Mouse (Mus musculus) left cerebral cortex, adult 11 months (tissue): ENCODE measurements around the gene Bcl7b.

Source experiments
- DNase-seq: peaks from one replicate; pipeline ENCODE4 v3.0.0; 2022; ENCODE audit warnings: low spot score

Gene Bcl7b

DNA sequence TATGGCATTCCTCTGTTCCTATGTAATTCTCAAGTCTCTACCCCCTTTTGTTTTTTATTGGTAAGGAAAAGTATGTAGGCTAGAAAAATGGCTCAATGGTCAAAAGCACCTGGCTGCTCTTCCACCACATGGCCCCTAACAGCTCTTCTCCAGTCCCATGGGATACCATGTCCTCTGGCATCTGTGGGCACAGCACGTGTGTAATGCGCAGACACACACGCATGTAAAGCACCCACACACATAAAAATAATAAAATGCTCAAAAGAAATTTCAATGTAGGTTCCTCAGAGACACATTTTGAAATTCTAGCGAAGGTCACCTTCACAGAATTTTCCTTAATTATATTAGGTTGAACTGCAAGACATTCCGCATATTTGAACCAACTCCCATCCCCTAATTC, 1.4 kb downstream of the Bcl7b start:
- no peak for DNase-seq

DNA sequence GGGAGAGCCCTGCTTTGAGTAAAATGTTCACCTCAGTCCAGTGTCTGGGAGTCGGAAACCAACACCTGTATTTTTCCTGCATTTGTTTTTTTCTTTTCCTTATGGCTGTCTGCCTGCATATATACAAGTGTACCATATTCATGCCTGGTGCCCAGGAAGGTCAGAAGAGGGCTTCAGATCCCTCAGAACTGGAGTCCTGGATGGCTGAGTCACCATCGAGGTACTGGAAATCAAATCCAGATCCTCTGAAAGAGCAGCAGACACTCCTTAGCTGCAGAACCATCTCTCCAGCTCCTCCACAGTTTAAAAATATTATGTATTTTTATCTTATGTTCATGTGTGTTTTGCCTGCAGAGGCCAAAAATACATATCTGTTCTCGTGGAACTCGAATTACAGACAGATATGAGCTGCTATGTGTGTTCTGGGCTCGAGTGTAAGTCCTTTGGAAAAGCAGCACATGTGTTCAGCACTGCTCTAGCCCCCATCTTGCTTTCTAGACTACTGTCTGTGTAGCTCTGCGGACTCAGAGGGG, 3.7 kb downstream of the Bcl7b start:
- DNase-seq: no peak

DNA sequence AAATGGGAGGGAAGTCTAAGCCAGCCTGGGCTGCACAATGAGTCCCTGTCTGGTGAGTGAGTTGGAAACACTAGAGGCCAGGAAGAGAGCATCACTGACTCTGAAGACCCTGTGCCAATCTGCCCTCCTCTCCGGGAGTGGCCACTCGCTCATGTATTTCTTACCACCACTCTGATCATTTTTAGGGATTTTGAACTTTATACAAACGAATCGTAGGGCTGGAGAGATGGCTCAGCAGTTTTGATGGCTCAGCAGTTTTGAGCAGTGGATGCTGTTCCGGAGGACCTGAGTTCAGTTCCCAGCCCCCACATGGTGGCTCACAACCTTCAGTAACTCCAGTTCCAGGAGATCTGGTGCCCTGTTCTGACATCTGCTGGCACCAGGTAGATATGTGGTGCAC, 4.9 kb downstream of the Bcl7b start:
- DNase-seq: no peak

DNA sequence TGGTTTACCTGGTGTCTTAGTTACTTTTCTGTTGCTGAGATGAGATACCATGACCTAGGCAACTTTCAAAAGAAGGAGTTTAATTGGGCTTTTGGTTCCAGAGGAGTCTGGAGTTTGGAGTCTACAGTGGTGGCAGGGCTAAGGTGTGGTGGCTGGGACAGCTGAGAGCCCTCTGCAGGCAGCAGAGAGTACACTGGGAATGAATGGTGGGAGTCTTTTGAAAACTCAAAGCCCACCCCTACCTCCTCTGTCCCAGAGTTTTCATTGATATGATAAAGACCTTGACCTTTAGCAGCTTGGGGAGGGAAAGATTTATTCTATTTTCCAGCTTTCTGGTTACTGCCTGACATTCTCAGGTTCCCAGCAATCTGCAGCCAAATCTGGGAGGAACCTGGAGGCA, 7.0 kb downstream of the Bcl7b start:
- DNase-seq: no peak

DNA sequence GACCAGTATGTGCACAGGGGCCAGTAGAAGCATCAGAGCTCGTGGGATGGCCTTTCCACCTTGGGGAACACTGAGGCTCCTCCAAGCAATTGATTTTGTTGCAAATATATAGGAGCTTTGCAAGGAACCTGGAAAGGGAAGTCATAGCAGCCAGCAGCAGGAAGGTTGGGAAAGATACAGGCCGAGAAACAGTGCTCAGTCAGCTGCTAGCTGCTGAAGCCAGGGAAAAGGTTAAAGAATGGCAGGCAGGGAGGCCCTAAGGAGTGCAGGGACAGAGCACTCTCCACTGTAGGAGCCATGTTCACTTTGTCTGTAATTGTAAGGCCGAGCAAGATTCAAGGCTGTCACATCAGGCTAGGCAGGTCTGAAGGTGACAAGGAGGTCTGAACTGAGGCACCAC, 10.4 kb downstream of the Bcl7b start:
- no peak for DNase-seq

DNA sequence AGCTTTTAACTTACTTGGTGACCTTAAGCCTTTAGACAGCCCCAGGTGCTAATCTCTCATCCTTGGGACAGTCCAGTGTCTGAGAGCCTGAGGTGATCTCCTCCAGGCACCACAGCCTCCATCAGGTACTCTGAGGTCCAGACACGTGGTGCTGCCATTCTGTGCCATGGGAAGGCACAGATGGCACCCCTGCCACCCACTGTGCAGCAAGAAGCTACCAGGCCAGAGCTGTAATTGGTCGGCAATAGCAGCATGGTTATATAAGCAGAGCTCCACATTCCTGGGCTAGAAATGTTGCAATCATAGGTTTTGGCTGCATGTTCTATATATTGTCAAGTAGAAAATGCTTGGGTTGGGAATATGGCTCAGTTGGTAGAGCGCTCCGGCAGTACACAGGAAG, 10.9 kb downstream of the Bcl7b start:
- DNase-seq: peak; percentile 63

DNA sequence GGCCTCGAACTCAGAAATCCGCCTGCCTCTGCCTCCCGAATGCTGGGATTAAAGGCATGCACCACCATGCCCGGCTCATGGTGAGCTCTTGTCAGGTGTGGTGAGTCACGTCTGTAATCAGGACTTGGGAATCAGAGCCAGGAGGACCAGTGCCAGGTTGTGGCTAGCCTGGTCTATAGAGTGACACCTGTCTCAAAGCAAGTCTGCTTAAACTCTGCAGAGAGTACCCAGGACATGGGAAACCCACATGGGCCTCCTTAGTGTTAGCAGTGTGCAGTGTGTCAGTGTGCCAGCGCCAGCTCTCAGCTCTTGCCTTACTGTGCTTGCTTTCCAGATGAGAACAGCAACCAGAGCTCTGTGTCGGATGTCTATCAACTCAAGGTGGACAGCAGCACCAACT, 11.5 kb downstream of the Bcl7b start:
- DNase-seq: no peak

- DNase-seq: no peak
Observed at GRCm38 (mm10) chr5:135180796-135181195, 12.7 kb downstream of the Bcl7b start.

DNA sequence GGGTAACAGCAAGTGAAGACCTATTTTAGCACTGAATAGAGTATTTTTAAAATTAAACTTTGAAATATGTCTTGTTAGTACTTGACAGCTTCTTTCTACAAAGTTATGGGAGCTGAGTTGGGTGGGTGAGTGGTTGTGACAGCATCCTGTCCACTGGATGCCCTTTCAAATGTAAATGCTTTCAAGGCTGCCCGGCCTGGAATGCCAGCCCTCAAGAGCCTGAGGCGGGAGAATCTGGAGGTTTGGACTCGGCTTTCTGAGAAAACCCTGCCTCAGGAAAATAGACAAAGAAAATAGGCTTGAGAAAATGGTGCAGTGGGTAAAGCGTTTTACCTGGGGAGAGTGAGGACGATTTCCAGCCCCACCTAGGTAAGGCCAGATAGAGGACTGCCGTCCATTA, 13.7 kb downstream of the Bcl7b start:
- no peak for DNase-seq

- no peak for DNase-seq
Observed at GRCm38 (mm10) chr5:135183131-135183861, 15.2 kb downstream of the Bcl7b start.

DNA sequence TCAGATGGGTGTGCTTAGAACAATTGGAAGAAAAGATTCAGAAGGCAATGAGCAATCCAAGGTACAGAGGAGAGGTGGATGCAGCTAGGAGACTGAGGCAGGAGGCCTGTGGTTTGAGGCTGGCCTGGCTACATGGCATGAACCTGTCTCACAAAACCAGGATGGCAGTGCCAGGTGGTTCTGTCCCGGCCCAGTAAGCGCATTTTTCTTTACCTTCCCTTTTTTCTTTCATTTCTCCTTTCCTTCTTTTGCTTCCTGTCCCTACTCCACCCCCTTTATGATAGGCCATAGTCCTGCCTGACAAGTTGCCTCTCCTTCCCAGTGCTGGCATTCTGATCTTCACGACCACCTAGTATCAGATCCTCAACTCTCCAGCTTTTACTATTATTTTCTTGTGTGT, 16.9 kb downstream of the Bcl7b start:
- no peak for DNase-seq

GRCm38 (mm10) chr5:135185596-135185995, 17.5 kb downstream of the Bcl7b start:
- no peak for DNase-seq

DNA sequence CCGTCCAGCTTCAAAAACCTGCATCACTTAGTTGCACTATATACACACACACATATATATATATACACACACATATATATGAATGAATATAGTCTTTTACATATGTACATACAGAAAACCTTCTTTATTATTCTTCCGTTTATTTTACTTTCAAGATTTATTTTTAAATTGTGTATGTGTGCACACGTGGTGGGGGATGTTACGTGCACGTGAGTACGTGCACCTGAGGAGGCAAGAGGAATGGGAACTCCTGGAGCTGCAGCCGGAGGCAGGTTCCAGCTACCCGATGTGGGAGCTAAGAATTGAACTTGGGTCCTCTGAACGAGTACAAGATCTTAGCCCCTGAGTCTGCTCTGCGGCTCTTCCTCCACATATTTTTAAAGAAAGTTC, 18.1 kb downstream of the Bcl7b start:
- DNase-seq: no peak

- DNase-seq: peak; percentile 97
Observed at GRCm38 (mm10) chr5:135186621-135187348, 18.7 kb downstream of the Bcl7b start, which contains the start of gene Baz1b. TSS of gene Baz1b (plus strand) at chr5:135187264.

- DNase-seq: no peak
Observed at GRCm38 (mm10) chr5:135187349-135188213, 19.5 kb downstream of the Bcl7b start.

DNA sequence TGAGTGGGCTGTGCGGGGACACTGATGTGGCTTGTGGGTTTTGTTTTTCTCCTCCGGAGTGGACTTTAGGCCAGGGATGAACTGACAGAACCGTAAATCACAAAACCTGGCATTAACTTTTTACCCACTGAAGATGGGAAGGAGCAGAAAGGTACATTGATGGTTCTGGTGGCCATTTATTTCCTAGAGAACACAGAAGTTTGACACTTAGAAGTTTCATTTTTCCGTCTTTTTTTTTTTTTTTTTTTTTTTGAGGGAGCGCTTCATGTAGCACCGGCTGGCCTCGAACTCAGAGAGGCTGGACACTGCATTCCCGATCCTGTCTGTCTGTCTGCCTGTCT, 20.1 kb downstream of the Bcl7b start:
- DNase-seq: no peak

GRCm38 (mm10) chr5:135189281-135190022, 21.4 kb downstream of the Bcl7b start:
- no peak for DNase-seq

GRCm38 (mm10) chr5:135191620-135192019, 23.5 kb downstream of the Bcl7b start:
- no peak for DNase-seq

DNA sequence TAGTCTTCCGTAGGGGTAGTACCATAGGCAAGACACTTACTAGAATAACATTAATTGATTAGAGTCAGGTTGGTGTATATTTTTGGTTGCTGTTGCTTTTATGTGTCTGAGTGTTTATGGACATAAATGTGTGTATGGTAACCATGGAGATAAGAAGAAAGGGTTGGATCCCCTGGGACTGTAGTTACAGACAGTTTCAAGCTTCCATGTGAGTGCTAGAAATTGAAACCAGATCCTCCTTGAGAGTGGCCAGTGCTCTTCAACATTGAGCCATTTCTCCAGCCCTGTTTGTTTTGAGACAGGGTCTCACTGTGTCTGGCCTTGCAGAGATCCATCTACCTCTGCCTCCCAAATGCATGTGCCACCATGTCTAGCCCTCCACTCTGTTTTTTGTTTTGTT, 24.3 kb downstream of the Bcl7b start:
- no peak for DNase-seq

GRCm38 (mm10) chr5:135196367-135196766, 28.3 kb downstream of the Bcl7b start:
- DNase-seq: no peak

GRCm38 (mm10) chr5:135202763-135203162, 34.7 kb downstream of the Bcl7b start:
- DNase-seq: no peak

DNA sequence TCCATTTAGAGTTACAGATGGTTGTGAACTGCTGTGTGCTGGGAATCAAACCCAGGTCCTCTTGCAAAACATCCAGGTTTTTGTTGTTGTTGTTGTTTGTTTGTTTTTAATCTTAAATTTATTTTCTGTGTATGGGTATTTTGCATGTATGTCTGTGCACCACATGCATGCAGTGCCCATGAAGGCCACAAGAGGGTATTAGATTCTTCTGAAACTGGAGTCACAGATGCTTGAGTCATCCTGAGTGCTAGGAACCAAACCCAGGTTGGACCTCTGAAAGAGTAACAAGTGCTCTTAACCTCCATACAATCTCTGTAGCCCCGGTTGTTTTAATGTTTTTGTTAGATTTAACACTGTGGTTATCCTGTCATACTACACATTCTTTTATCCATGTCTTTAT, 40.1 kb downstream of the Bcl7b start:
- no peak for DNase-seq
